In the genomic region with DNA sequence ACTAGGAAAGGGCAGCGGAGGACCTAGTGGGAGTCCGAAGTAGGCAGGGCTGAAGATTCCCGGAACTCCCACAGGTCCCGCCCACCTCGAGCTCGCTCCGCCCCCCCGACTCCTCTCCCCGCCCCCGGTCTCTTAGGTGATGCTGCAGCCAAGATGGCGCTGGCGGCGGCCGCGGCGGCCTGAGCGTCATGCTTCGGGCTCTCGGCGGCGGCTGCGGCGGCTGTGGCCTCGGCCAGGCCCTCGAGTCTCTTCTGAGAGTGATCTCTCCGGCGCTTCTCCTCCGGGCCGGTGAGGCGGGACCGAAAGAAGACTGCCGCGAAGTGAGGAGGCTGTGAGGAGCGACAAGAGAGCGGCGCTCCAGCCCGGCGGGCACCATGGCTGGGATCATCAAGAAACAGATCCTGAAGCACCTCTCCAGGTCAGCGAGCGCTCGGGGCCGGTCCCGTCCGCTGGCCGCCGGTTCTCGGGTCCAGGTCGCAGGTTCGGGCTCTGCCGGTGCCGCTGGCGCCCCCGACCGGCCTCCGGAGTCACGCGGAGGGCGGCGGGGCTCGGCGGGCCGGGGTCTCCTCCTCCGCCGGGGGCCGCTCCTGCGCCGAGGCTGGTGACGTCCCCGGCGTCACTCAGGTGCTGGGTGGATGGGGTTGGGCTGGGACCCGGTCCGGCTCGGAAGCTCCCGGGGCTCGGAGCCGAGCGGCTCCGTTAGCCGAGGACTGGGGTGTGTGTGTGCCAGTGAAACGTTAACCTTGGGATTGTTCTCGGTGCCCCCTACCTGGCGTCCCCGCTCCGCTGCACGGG, we compare ENCODE assay signal across 8 mouse cellular contexts. TPM values are rescaled to one million over a fixed set of nuclear protein-coding genes. Genes with fewer than 3 reads are reported as not detected.
DNase-seq lines count a peak whose midpoint lies in the region; ATAC-seq and TF ChIP-seq lines count a peak whose summit lies in the region.

A gene (plus strand): TSS at position 121 of the 795 bp plus-strand sequence.

- no peaks in the 10 kb centered on the region for H3K9me3 ChIP-seq in hindbrain, embryonic 11.5 days (ENCODE audit: control insufficient read depth, low read length)
- H3K9me3 ChIP-seq in lung, postnatal 0 days (ENCODE audit: low read length) = no peaks in the 10 kb centered on the region

- H3K9ac ChIP-seq in hindbrain, embryonic 11.5 days (ENCODE audit: low read depth, low read length) = peak within 1 kb of the TSS; percentile 77
- H3K9ac ChIP-seq in lung, postnatal 0 days (replicated peaks; ENCODE audit: low read depth) = peak within 1 kb of the TSS; percentile 95

- in situ Hi-C loops in Patski (cut with MboI; ENCODE audit: low pct_unique_long_range_greater_than_20kb) = loop anchor here (25.0 kb wide), 1 partner anchor 292 kb away; no protein-coding TSS in a partner anchor

- no peak for TF ChIP-seq EP300 in lung, postnatal 0 days (IDR thresholded peaks at IDR 0.05)

- no peaks in the 10 kb centered on the region for H3K4me1 ChIP-seq in hindbrain, embryonic 11.5 days (replicated peaks; ENCODE audit: control insufficient read depth, insufficient read depth, low read length)
- no peaks in the 10 kb centered on the region; the same call in 1 of the 2 replicates for H3K4me1 ChIP-seq in lung, postnatal 0 days (ENCODE audit: insufficient read depth, low read depth, low read length)

- H3K4me2 ChIP-seq in hindbrain, embryonic 11.5 days (replicated peaks; ENCODE audit: low read depth, low read length) = peak within 1 kb of the TSS; percentile 71
- H3K4me2 ChIP-seq in lung, postnatal 0 days (replicated peaks; ENCODE audit: low read depth, low read length) = peak within 1 kb of the TSS; percentile 64

- H3K4me3 ChIP-seq in hindbrain, embryonic 11.5 days (ENCODE audit: low read depth, low read length) = peak within 1 kb of the TSS; percentile 94
- peak within 1 kb of the TSS; percentile 97 for H3K4me3 ChIP-seq in lung, postnatal 0 days (ENCODE audit: low read depth, low read length)

- H3K27ac ChIP-seq in hindbrain, embryonic 11.5 days (ENCODE audit: low read depth, low read length) = peak within 1 kb of the TSS; percentile 71
- H3K27ac ChIP-seq in lung, postnatal 0 days (ENCODE audit: low read length) = peak within 1 kb of the TSS; percentile 94

- POLR2A ChIA-PET in Patski (lab: Charles Lee) = interaction anchor here (0.5 to 1.7 kb wide), 3 partner anchors 10 to 54 kb away, joined by 3 to 4 read pairs (median 3); no protein-coding TSS in a partner anchor

- H3K27me3 ChIP-seq in Patski = peaks cover 3% of the 10 kb centered on the region
- H3K27me3 ChIP-seq in hindbrain, embryonic 11.5 days (ENCODE audit: control insufficient read depth, insufficient read depth, low read length) = no peaks in the 10 kb centered on the region
- no peaks in the 10 kb centered on the region for H3K27me3 ChIP-seq in lung, postnatal 0 days (replicated peaks; ENCODE audit: insufficient read depth, low read length)

- no peaks in the 10 kb centered on the region for H3K36me3 ChIP-seq in hindbrain, embryonic 11.5 days (ENCODE audit: control insufficient read depth, insufficient read depth, low read length)
- no peaks in the 10 kb centered on the region for H3K36me3 ChIP-seq in lung, postnatal 0 days (ENCODE audit: insufficient read depth, low read length)

- CTCF ChIA-PET in Patski (lab: Charles Lee) = interaction anchor here (1.2 to 1.5 kb wide), 2 partner anchors 18 to 42 kb away, joined by 4 read pairs; no protein-coding TSS in a partner anchor

- peak; percentile 57 for TF ChIP-seq CTCF in Patski (IDR thresholded peaks at IDR 0.05)
- no peak; the same call in 1 of the 2 replicates for TF ChIP-seq CTCF in lung, postnatal 0 days (IDR thresholded peaks at IDR 0.05)

- no peak for DNase-seq in Patski (ENCODE audit: low read depth, low spot score)
- DNase-seq in cerebellum, postnatal 10 days = peak; percentile 97 to 98
- peak; percentile 55 to 84 for DNase-seq in frontal cortex, postnatal 10 days (ENCODE audit: low spot score in 2 of 2)
- DNase-seq in hindbrain, embryonic 11.5 days (ENCODE audit: low spot score) = peak; percentile 95
- DNase-seq in layer of hippocampus, postnatal 10 days (ENCODE audit: low spot score in 2 of 2) = peak; percentile 85 to 91
- peak; percentile 96 for DNase-seq in lung, postnatal 0 days (ENCODE audit: low spot score)
- peak; percentile 64 for DNase-seq in ovary, postnatal 10 days (ENCODE audit: low spot score)
- DNase-seq in thymus, postnatal 0 days (ENCODE audit: low spot score) = peak; percentile 85

- under 1% methylated on average over 65 of the region's 85 CpGs for WGBS in hindbrain, embryonic 11.5 days
- 1% methylated on average over 72 of the region's 85 CpGs for WGBS in lung, postnatal 0 days

- ATAC-seq in Patski = peak; percentile 96
- peak; percentile 96 for ATAC-seq in hindbrain, embryonic 11.5 days (ENCODE audit: low FRiP score)
- ATAC-seq in lung, postnatal 0 days = peak; percentile 95

RNA-seq across cellular contexts. Expression of the gene that starts here (rescaled TPM):
- 62.8 TPM for polyA plus RNA-seq in Patski (2021)
- 33.2 and 33.4 TPM in 2 replicates for polyA plus RNA-seq in hindbrain, embryonic 11.5 days (2014; fragmentation: Nextera tagmentation; extraction: Ambion mirVana)
- total RNA-seq in layer of hippocampus, postnatal 10 days (2021) = 10 to 100 TPM; 81.1 to 81.4 TPM
- polyA plus RNA-seq in lung, postnatal 0 days (2015; fragmentation: Nextera tagmentation; extraction: Ambion mirVana) = 34.6 and 38.7 TPM in 2 replicates
- 21.8 and 27.1 TPM in 2 replicates for polyA plus RNA-seq in thymus, postnatal 0 days (2015; fragmentation: Nextera tagmentation; extraction: Ambion mirVana)
